Mouse (Mus musculus): ENCODE data around the gene Olfr1257.
"Not testable (repeated sequence)": the region's sequence is repeated elsewhere in the genome, so short reads cannot be mapped to it uniquely, and the experiment has no call there.

DNA sequence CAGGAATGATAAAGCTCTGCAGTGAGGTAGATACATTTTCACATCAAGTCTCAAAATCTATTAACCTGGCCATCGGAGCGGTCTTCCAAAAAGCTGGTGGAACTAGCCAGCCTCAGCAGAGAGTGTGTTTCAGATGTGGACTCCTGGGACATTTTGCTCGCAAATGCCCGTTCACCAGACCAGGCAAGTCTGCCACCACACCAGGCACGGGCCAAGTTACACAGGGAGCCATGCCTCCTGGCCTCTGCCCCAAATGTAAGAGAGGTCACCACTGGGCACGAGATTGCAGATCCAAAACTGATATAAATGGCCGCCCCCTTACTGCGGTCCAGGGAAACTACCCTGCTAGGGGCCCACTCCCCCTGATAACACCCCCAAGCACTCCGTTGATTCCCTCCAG is 34.4 kb downstream of the Olfr1257 start:
- not testable (repeated sequence) for TF ChIP-seq POLR2A (IDR thresholded peaks at IDR 0.05; ENCODE audit: low read depth, low read length); CTCF (IDR thresholded peaks at IDR 0.05; ENCODE audit: extremely low read depth, insufficient read length, insufficient replicate concordance, low read depth, low read length)
